Mouse (Mus musculus): ENCODE results near the gene Ehd4. TPM values are rescaled to one million over a fixed set of nuclear protein-coding genes. Genes with fewer than 3 reads are reported as not detected.

The Ehd4 gene
- total RNA-seq, 2 experiments from 2014 or later: 50.9 to 77.5 TPM

- no peak for ATAC-seq (ENCODE audit: poor library complexity, severe bottlenecking)
These were observed 40.9 kb downstream of the Ehd4 start for GRCm38 (mm10) chr2:120113476-120113875.

GRCm38 (mm10) chr2:120111596-120111995, 42.8 kb downstream of the Ehd4 start:
- ATAC-seq (ENCODE audit: poor library complexity, severe bottlenecking): no peak

- no peak for ATAC-seq (ENCODE audit: poor library complexity, severe bottlenecking)
These were observed 43.2 kb downstream of the Ehd4 start for GRCm38 (mm10) chr2:120111172-120111571.

- no peak for ATAC-seq (ENCODE audit: poor library complexity, severe bottlenecking)
These were observed 46.3 kb downstream of the Ehd4 start for GRCm38 (mm10) chr2:120108077-120108476.

GRCm38 (mm10) chr2:120107446-120107845, 47.0 kb downstream of the Ehd4 start:
- no peak for ATAC-seq (ENCODE audit: poor library complexity, severe bottlenecking)

DNA sequence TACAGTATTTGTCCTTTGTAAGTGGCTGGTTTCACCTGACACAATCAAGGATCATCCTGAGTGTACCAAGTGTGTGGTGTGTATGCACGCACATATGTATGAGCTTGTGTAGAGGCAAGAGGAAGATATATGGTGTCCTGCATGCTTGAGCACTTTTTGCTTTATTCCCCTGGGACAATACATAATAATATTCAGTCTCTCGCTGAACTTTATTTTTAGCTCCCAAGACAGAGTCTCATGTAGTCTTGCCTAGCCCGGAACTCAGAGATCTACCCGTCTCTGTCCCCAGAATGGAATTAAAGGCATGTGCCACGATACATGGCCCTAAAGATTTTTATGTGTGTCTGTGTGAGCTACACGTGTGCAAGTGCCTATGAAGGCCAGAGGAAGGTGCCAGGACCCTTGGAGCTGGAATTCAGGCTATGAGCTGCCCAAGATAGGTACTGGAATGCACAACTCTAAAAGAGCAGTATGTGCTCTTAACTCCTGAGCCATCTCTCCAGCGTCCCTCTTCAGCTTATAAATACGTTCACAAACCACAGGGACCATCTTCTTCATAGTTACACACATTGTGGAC, 47.9 kb downstream of the Ehd4 start:
- no peak for ATAC-seq (ENCODE audit: poor library complexity, severe bottlenecking)

GRCm38 (mm10) chr2:120105861-120106260, 48.5 kb downstream of the Ehd4 start:
- ATAC-seq (ENCODE audit: poor library complexity, severe bottlenecking): no peak

- no peak for ATAC-seq (ENCODE audit: poor library complexity, severe bottlenecking)
These were observed 51.5 kb downstream of the Ehd4 start for GRCm38 (mm10) chr2:120102881-120103280.

- no peak for ATAC-seq (ENCODE audit: poor library complexity, severe bottlenecking)
These were observed 52.0 kb downstream of the Ehd4 start for GRCm38 (mm10) chr2:120102450-120102849.

GRCm38 (mm10) chr2:120101961-120102360, 52.4 kb downstream of the Ehd4 start:
- ATAC-seq (ENCODE audit: poor library complexity, severe bottlenecking): no peak

GRCm38 (mm10) chr2:120099886-120100285, 54.5 kb downstream of the Ehd4 start:
- ATAC-seq (ENCODE audit: poor library complexity, severe bottlenecking): peak; percentile 91

GRCm38 (mm10) chr2:120099263-120099662, 55.1 kb downstream of the Ehd4 start:
- no peak for ATAC-seq (ENCODE audit: poor library complexity, severe bottlenecking)

DNA sequence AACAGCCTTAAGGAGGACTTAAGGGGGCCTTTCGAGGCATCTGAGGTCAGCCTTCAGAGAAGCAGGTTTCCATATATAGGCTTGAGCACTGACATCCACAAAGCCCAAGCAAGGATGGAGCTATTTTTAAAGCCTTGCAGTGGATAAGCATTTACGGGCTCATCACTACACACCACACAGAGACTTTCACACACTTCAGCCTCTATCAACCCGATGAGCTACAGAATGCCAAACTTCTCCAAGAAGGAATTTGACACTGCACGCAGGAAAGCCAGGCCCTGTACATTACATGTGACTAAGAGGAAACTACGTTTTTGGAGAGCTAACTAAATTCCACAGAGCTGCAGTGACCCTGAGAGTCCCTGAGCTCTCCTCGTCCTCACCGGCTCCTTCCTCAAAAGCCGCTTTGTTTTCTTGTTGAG, 55.6 kb downstream of the Ehd4 start:
- ATAC-seq (ENCODE audit: poor library complexity, severe bottlenecking): no peak

- ATAC-seq (ENCODE audit: poor library complexity, severe bottlenecking): no peak
These were observed 56.5 kb downstream of the Ehd4 start for GRCm38 (mm10) chr2:120097868-120098267.

GRCm38 (mm10) chr2:120096711-120097110, 57.7 kb downstream of the Ehd4 start:
- ATAC-seq (ENCODE audit: poor library complexity, severe bottlenecking): no peak

DNA sequence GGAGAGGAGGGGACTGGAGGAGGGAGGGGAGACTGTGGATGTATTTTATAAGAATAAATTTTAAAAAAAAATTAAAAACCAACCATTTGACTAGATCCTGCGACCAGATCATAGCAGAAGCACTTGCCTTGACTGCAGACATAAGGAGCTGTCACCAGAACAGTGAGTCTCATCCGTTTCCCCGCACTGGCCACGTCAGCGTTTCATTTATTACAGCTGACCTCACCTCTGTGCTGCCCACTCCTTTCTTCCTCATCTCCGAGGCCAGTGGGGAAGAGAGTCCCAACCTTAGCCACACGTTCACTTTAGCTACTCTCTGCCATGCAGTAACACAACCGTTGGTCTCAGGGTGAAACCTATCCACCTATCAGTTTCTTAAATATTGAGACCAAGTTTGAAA, 58.2 kb downstream of the Ehd4 start:
- ATAC-seq (ENCODE audit: poor library complexity, severe bottlenecking): no peak

DNA sequence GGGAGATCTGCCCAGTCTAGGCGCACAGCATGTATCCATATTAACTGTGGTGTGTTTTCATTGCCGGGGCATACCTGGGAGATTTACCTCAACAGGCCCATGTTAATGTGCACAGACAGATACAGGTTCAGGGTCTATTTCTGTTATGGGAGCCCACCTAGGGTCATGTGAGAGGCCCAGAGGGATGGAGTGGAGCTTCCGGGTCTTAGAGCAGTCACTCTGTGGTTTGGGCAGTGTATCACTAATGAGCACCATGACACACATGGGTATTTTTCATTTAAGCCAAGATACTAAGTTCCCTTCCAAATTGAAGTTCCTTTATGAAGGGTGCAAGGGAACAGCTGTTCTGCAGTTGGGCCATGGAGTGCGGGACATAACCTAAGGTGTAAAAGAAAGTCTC, 59.2 kb downstream of the Ehd4 start:
- no peak for ATAC-seq (ENCODE audit: poor library complexity, severe bottlenecking)

GRCm38 (mm10) chr2:120093671-120094430, 60.6 kb downstream of the Ehd4 start:
- peak; percentile 64 for ATAC-seq (ENCODE audit: poor library complexity, severe bottlenecking)

- ATAC-seq (ENCODE audit: poor library complexity, severe bottlenecking): no peak
These were observed 63.4 kb downstream of the Ehd4 start for GRCm38 (mm10) chr2:120090979-120091378.

- ATAC-seq (ENCODE audit: poor library complexity, severe bottlenecking): no peak
These were observed 66.5 kb downstream of the Ehd4 start for GRCm38 (mm10) chr2:120087897-120088296.

- ATAC-seq (ENCODE audit: poor library complexity, severe bottlenecking): no peak
These were observed 67.0 kb downstream of the Ehd4 start for GRCm38 (mm10) chr2:120087391-120087790.

DNA sequence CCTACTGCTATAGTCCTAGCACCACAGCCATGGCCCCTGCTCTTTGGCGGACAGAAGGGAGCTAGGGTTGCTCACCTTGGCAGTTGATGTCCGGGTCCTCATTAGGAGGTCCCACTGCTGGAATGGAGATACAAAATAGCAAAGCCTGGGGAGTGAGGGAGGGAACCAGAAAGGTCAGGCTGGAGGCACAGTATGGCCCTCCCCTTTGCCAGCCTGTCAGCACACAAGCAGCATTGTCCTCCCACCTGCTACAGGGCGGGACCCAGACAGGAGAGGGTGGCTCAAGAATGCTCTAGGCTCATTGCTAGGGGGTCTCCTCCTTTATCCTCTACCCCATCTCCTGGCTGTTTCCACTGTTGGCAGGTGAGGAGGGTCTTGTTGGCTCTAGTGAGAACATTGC, 68.4 kb downstream of the Ehd4 start:
- no peak for ATAC-seq (ENCODE audit: poor library complexity, severe bottlenecking)
